Mouse (Mus musculus) lung, embryonic 15.5 days (tissue): ENCODE measurements around the gene Ccdc27. TPM values are rescaled to one million over a fixed set of nuclear protein-coding genes. Genes with fewer than 3 reads are reported as not detected.
A peak's percentile ranks its signal among the peaks of the same experiment; 100 is the strongest.

Experiments
- ATAC-seq: fragments of 200-750 bp; cut with Nextera tagmentation; 2 replicates; pipeline ENCODE4 v1.8.0; 2017; ENCODE audit warnings: moderate number of reproducible peaks, borderline replicate concordance; ENCODE audit not compliant: low FRiP score, low TSS enrichment; ENCODE audit errors: extremely low read depth
- H3K27ac ChIP-seq: fragments of 300-500 bp; sonication (generic); 2 replicates; pipeline ENCODE4 v1.5.1; 2015; ENCODE audit warnings: moderate library complexity, mild to moderate bottlenecking, inconsistent platforms
- H3K27me3 ChIP-seq: fragments of 300-500 bp; sonication (generic); 2 replicates; pipeline ENCODE4 v1.6.1; 2015; ENCODE audit warnings: inconsistent platforms
- H3K36me3 ChIP-seq: fragments of 300-500 bp; sonication (generic); 2 replicates; pipeline ENCODE4 v1.6.1; 2015; ENCODE audit warnings: inconsistent platforms
- H3K4me1 ChIP-seq: fragments of 300-500 bp; sonication (generic); 2 replicates; pipeline ENCODE4 v1.6.1; 2015; ENCODE audit warnings: inconsistent platforms
- H3K4me2 ChIP-seq: fragments of 300-500 bp; sonication (generic); 2 replicates; pipeline ENCODE4 v1.6.1; 2015; ENCODE audit warnings: inconsistent platforms, mild to moderate bottlenecking, moderate library complexity
- H3K4me3 ChIP-seq: fragments of 300-500 bp; sonication (generic); 2 replicates; pipeline ENCODE4 v1.5.1; 2015; ENCODE audit warnings: mild to moderate bottlenecking, inconsistent platforms
- H3K9ac ChIP-seq: fragments of 300-500 bp; sonication (generic); 2 replicates; pipeline ENCODE4 v1.6.1; 2015; ENCODE audit warnings: inconsistent platforms
- H3K9me3 ChIP-seq: fragments of 300-500 bp; sonication (generic); 2 replicates; pipeline ENCODE4 v1.6.1; 2016; ENCODE audit warnings: inconsistent platforms
- WGBS: fragments of 180-500 bp; shearing (Covaris S2); methylation state at CpG from one replicate; pipeline ENCODE4 v1.1.7; 2015; 5-methylcytosine and 5-hydroxymethylcytosine counted together
- polyA plus RNA-seq: library from polyadenylated mRNA; unstranded; fragments of >200 nt; fragmentation: Nextera tagmentation; extraction: Ambion mirVana; gene quantifications from 2 replicates; pipeline ENCODE4 v1.2.1, GENCODE M21; 2015

Ccdc27 gene
- polyA plus RNA-seq, 1 experiment from 2014 or later: not detected

- WGBS: 21% methylated on average over 17 of the region's 17 CpGs
- Histone ChIP-seq H3K9ac (peak overlapping the region; percentile 40), H3K9me3 (no peaks in the 10 kb centered on the region), H3K27ac (peak overlapping the region; percentile 34), H3K27me3 (peaks cover 18% of the 10 kb centered on the region), H3K4me1 (peaks cover 22% of the 10 kb centered on the region), H3K36me3 (peaks cover 23% of the 10 kb centered on the region), H3K4me3 (peak overlapping the region; percentile 47), H3K4me2 (peak overlapping the region; percentile 71)
- ATAC-seq: no peak
Observed at GRCm38 (mm10) chr4:154024729-154025521, 17.6 kb downstream of the Ccdc27 start.

GRCm38 (mm10) chr4:154023754-154024601 lies 18.5 kb downstream of the Ccdc27 start:
- H3K9ac ChIP-seq: no peak overlapping the region
- 0 out of 2 replicates have a peak overlapping the region, but pooled peaks have one; percentile 47 for H3K4me3 ChIP-seq
- 9% methylated on average over 8 of the region's 8 CpGs for WGBS
- peaks cover 33% of the 10 kb centered on the region for H3K36me3 ChIP-seq
- H3K4me2 ChIP-seq: peak overlapping the region; percentile 71
- peaks cover 18% of the 10 kb centered on the region for H3K27me3 ChIP-seq
- ATAC-seq: peak; percentile 29; the same call in 1 of the 2 replicates
- no peak overlapping the region for H3K27ac ChIP-seq
- no peaks in the 10 kb centered on the region for H3K9me3 ChIP-seq
- peaks cover 22% of the 10 kb centered on the region for H3K4me1 ChIP-seq

- Histone ChIP-seq H3K9ac (no peak overlapping the region), H3K36me3 (peaks cover 44% of the 10 kb centered on the region), H3K9me3 (no peaks in the 10 kb centered on the region), H3K4me1 (peaks cover 22% of the 10 kb centered on the region), H3K27me3 (peaks cover 18% of the 10 kb centered on the region), H3K4me3 (no peak overlapping the region), H3K4me2 (no peak overlapping the region), H3K27ac (no peak overlapping the region)
- 30% methylated on average over 4 of the region's 4 CpGs for WGBS
- ATAC-seq: no peak
Observed at GRCm38 (mm10) chr4:154022844-154023243, 19.6 kb downstream of the Ccdc27 start.

GRCm38 (mm10) chr4:154022407-154022806 lies 20.1 kb downstream of the Ccdc27 start:
- no peak for ATAC-seq
- Histone ChIP-seq H3K4me2 (no peak overlapping the region), H3K36me3 (peaks cover 47% of the 10 kb centered on the region)

GRCm38 (mm10) chr4:154021432-154021831 lies 21.0 kb downstream of the Ccdc27 start:
- Histone ChIP-seq H3K36me3 (peaks cover 57% of the 10 kb centered on the region), H3K27me3 (peaks cover 6% of the 10 kb centered on the region; the same call in 1 of the 2 replicates), H3K9me3 (no peaks in the 10 kb centered on the region), H3K4me3 (no peak overlapping the region), H3K27ac (no peak overlapping the region), H3K4me1 (peaks cover 19% of the 10 kb centered on the region), H3K9ac (no peak overlapping the region), H3K4me2 (no peak overlapping the region)
- ATAC-seq: no peak
- WGBS: 88% methylated on average over 9 of the region's 9 CpGs

More at GRCm38 (mm10) chr4:154022407-154022806, 20.1 kb downstream of the Ccdc27 start:
- Histone ChIP-seq H3K9ac (no peak overlapping the region), H3K27ac (no peak overlapping the region), H3K27me3 (peaks cover 14% of the 10 kb centered on the region), H3K9me3 (no peaks in the 10 kb centered on the region), H3K4me1 (peaks cover 22% of the 10 kb centered on the region), H3K4me3 (no peak overlapping the region)
- 73% methylated on average over 4 of the region's 4 CpGs for WGBS

- peaks cover 75% of the 10 kb centered on the region for H3K36me3 ChIP-seq
- 63% methylated on average over 7 of the region's 7 CpGs for WGBS
- H3K9ac ChIP-seq: no peak overlapping the region
- no peak overlapping the region for H3K27ac ChIP-seq
- no peak overlapping the region for H3K4me3 ChIP-seq
- no peak overlapping the region for H3K4me2 ChIP-seq
- H3K4me1 ChIP-seq: peaks cover 5% of the 10 kb centered on the region
- no peaks in the 10 kb centered on the region for H3K27me3 ChIP-seq
- H3K9me3 ChIP-seq: no peaks in the 10 kb centered on the region
- no peak for ATAC-seq
Observed at GRCm38 (mm10) chr4:154019571-154019970, 22.9 kb downstream of the Ccdc27 start.

GRCm38 (mm10) chr4:154015476-154015875 lies 27.0 kb downstream of the Ccdc27 start:
- Histone ChIP-seq H3K27me3 (no peaks in the 10 kb centered on the region), H3K9ac (no peak overlapping the region), H3K9me3 (no peaks in the 10 kb centered on the region), H3K4me1 (peaks cover 20% of the 10 kb centered on the region), H3K27ac (no peak overlapping the region), H3K4me3 (no peak overlapping the region), H3K4me2 (no peak overlapping the region), H3K36me3 (peaks cover 58% of the 10 kb centered on the region)
- 89% methylated on average over 11 of the region's 11 CpGs for WGBS
- ATAC-seq: no peak

GRCm38 (mm10) chr4:154012132-154012882 lies 30.2 kb downstream of the Ccdc27 start:
- under 1% methylated on average over 55 of the region's 55 CpGs for WGBS
- Histone ChIP-seq H3K4me3 (peak overlapping the region; percentile 81), H3K27me3 (no peaks in the 10 kb centered on the region), H3K4me2 (peak overlapping the region; percentile 79), H3K27ac (peak overlapping the region; percentile 41; the same call in 1 of the 2 replicates), H3K4me1 (peaks cover 20% of the 10 kb centered on the region), H3K36me3 (peaks cover 30% of the 10 kb centered on the region), H3K9me3 (no peaks in the 10 kb centered on the region), H3K9ac (peak overlapping the region; percentile 84)
- ATAC-seq: peak; percentile 14; the same call in 1 of the 2 replicates

GRCm38 (mm10) chr4:154011646-154012089 lies 30.8 kb downstream of the Ccdc27 start, which contains the start of gene Lrrc47:
Gene Lrrc47 (plus strand): TSS chr4:154011731.
- H3K27ac ChIP-seq: peak within 1 kb of the TSS; percentile 41; the same call in 1 of the 2 replicates
- H3K9ac ChIP-seq: peak within 1 kb of the TSS; percentile 84
- peak within 1 kb of the TSS; percentile 79 for H3K4me2 ChIP-seq
- no peaks in the 10 kb centered on the region for H3K9me3 ChIP-seq
- peaks cover 29% of the 10 kb centered on the region for H3K36me3 ChIP-seq
- WGBS: 0% methylated on average over 42 of the region's 59 CpGs
- H3K4me3 ChIP-seq: peak within 1 kb of the TSS; percentile 81
- H3K4me1 ChIP-seq: peaks cover 20% of the 10 kb centered on the region
- H3K27me3 ChIP-seq: no peaks in the 10 kb centered on the region
- ATAC-seq: peak; percentile 88

GRCm38 (mm10) chr4:154010907-154011645 lies 31.4 kb downstream of the Ccdc27 start:
- Histone ChIP-seq H3K9ac (peak overlapping the region; percentile 84), H3K9me3 (no peaks in the 10 kb centered on the region), H3K36me3 (peaks cover 29% of the 10 kb centered on the region), H3K27me3 (no peaks in the 10 kb centered on the region), H3K4me2 (peak overlapping the region; percentile 79), H3K4me1 (peaks cover 20% of the 10 kb centered on the region), H3K27ac (0 out of 2 replicates have a peak overlapping the region, but pooled peaks have one; percentile 7), H3K4me3 (peak overlapping the region; percentile 81)
- peak; percentile 23; the same call in 1 of the 2 replicates for ATAC-seq
- 26% methylated on average over 13 of the region's 13 CpGs for WGBS
